In the genomic region with DNA sequence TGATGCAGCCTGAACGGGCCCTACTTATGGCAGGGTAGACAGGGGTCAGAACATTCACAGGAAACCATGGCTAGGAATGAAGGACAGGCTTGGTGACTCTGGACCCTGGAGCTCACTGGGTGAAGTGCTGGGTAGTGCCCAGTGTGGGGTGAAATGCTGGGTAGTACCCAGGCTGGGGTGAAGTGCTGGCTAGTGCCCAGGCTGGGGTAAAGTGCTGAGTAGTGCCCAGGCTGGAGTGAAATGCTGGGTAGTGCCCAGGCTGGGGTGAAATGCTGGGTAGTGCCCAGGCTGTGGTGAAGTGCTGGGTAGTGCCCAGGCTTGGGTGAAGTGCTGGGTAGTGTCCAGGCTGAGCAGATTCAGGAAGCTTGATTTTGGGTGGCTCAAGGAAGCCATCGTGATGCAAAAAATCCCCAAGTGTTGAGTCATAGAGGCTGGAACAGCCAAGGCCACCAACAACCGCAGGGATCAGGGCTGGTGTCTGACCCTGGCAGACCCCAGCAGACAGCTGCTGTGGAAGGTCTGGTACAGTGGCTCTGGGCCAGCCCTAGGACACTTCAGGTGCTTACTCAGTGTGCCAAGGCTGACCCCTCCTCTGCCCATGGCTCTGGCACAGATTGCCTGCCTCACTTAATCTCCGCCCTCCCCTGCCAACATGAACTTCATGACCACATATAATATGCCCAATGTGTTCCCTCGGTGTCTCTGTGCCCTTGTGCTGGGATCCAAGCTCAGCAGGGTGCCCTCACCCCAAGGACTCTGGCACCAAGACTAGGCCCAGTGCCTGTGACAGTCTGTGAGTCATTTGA, we compare ENCODE assay signal across 12 mouse cellular contexts. TPM values are rescaled to one million over a fixed set of nuclear protein-coding genes. Genes with fewer than 3 reads are reported as not detected.
A peak's percentile ranks its signal among the peaks of the same experiment; 100 is the strongest.
DNase-seq lines count a peak whose midpoint lies in the region; ATAC-seq and TF ChIP-seq lines count a peak whose summit lies in the region.
"Had no signal": no experiment of that assay in that cellular context is flagged by ENCODE, and none has a peak within 500 bp of the region (broad histone marks: within the 10 kb centered on the region; RNA-seq: fewer than 3 reads in every experiment).

No protein-coding gene starts in this region.

- no peak for TF ChIP-seq CTCF in bone marrow macrophage, adult 2 months (IDR thresholded peaks at IDR 0.05; ENCODE audit: low read depth, low read length)
- TF ChIP-seq CTCF in stomach, postnatal 0 days (IDR thresholded peaks at IDR 0.05; ENCODE audit: low read depth): no peak

- no peak overlapping the region for H3K4me2 ChIP-seq in stomach, postnatal 0 days (replicated peaks; ENCODE audit: low read depth)
- H3K4me2 ChIP-seq: limb, embryonic 13.5 days; midbrain, embryonic 15.5 days had no signal

- H3K9ac ChIP-seq in stomach, postnatal 0 days (ENCODE audit: low read length): no peak overlapping the region
- H3K9ac ChIP-seq: limb, embryonic 13.5 days; midbrain, embryonic 15.5 days had no signal

- no peaks in the 10 kb centered on the region for H3K9me3 ChIP-seq in heart, embryonic 10.5 days
- H3K9me3 ChIP-seq in stomach, postnatal 0 days (ENCODE audit: control insufficient read depth, low read length): no peaks in the 10 kb centered on the region
- H3K9me3 ChIP-seq: limb, embryonic 13.5 days; midbrain, embryonic 15.5 days had no signal

- no peak for TF ChIP-seq EP300 in stomach, postnatal 0 days (optimal IDR thresholded peaks at IDR 0.05)

- H3K27ac ChIP-seq in heart, embryonic 10.5 days: no peak overlapping the region
- H3K27ac ChIP-seq in bone marrow macrophage, adult 2 months (ENCODE audit: insufficient read depth, low read depth, low read length): peak overlapping the region; percentile 99
- peak overlapping the region; percentile 49; the same call in 1 of the 2 replicates for H3K27ac ChIP-seq in stomach, postnatal 0 days (replicated peaks)
- H3K27ac ChIP-seq: limb, embryonic 13.5 days; midbrain, embryonic 15.5 days had no signal

- DNase-seq in heart, adult 18-20 months: peak; percentile 28 to 61
- DNase-seq in heart, embryonic 10.5 days (ENCODE audit: low spot score): no peak
- peak; percentile 80 for DNase-seq in ovary, adult 18-20 months (ENCODE audit: low spot score)
- no peak for DNase-seq in ovary, postnatal 14 days (ENCODE audit: low spot score)
- DNase-seq in stomach, postnatal 0 days (ENCODE audit: low spot score): no peak
- no peak for DNase-seq in right cerebral cortex, postnatal 14 days
- DNase-seq in thymus, postnatal 10 days (ENCODE audit: low spot score in 2 of 2): no peak

- WGBS in heart, embryonic 10.5 days: 82% methylated on average over 5 of the region's 5 CpGs
- 60% methylated on average over 5 of the region's 5 CpGs for WGBS in stomach, postnatal 0 days

- H3K36me3 ChIP-seq in heart, embryonic 10.5 days: no peaks in the 10 kb centered on the region
- H3K36me3 ChIP-seq in stomach, postnatal 0 days (ENCODE audit: control insufficient read depth, insufficient read depth, low read length): no peaks in the 10 kb centered on the region
- H3K36me3 ChIP-seq: limb, embryonic 13.5 days; midbrain, embryonic 15.5 days had no signal

- H3K4me1 ChIP-seq in heart, embryonic 10.5 days: peaks cover 26% of the 10 kb centered on the region
- peaks cover 94% of the 10 kb centered on the region for H3K4me1 ChIP-seq in bone marrow macrophage, adult 2 months (ENCODE audit: control insufficient read depth, insufficient read depth, low read length)
- H3K4me1 ChIP-seq in stomach, postnatal 0 days (replicated peaks; ENCODE audit: control insufficient read depth, insufficient read depth): no peaks in the 10 kb centered on the region; the same call in 1 of the 2 replicates
- H3K4me1 ChIP-seq: limb, embryonic 13.5 days; midbrain, embryonic 15.5 days had no signal

- 0 out of 2 replicates have a peak, but pooled peaks cover 3% of the 10 kb centered on the region for H3K27me3 ChIP-seq in heart, embryonic 10.5 days (ENCODE audit: insufficient read depth, poor library complexity, severe bottlenecking)
- H3K27me3 ChIP-seq in stomach, postnatal 0 days (ENCODE audit: control insufficient read depth, insufficient read depth, low read length): no peaks in the 10 kb centered on the region
- H3K27me3 ChIP-seq: limb, embryonic 13.5 days; midbrain, embryonic 15.5 days had no signal

- H3K4me3 ChIP-seq in heart, embryonic 10.5 days: no peak overlapping the region
- H3K4me3 ChIP-seq in bone marrow macrophage, adult 2 months (ENCODE audit: insufficient read depth, low read length): peak overlapping the region; percentile 12; the same call in 1 of the 2 replicates
- no peak overlapping the region for H3K4me3 ChIP-seq in stomach, postnatal 0 days (ENCODE audit: low read depth, low read length)
- H3K4me3 ChIP-seq: heart, adult 2 months; limb, embryonic 13.5 days; midbrain, embryonic 15.5 days had no signal

- TF ChIP-seq POLR2A in bone marrow macrophage, adult 2 months (IDR thresholded peaks at IDR 0.05; ENCODE audit: borderline replicate concordance, low read depth, low read length): no peak

- peak; percentile 11; the same call in 1 of the 2 replicates for ATAC-seq in stomach, postnatal 0 days (ENCODE audit: low FRiP score, low TSS enrichment)
- ATAC-seq: hindbrain, embryonic 16.5 days; midbrain, embryonic 15.5 days had no signal

RNA-seq across cellular contexts. Expression of a gene that starts 9.3 kb away (rescaled TPM):
- 1 to 10 TPM; 2.6 to 3.2 TPM for total RNA-seq in heart, adult 18-20 months (2021)
- polyA plus RNA-seq in heart, embryonic 10.5 days (2016; fragmentation: Nextera tagmentation; extraction: Ambion mirVana): 3.6 and 6.0 TPM in 2 replicates
- polyA plus RNA-seq in bone marrow macrophage, adult 2 months (2012; ENCODE audit: insufficient read depth, insufficient read length, missing spikeins): 129 and 132 TPM in 2 replicates
- polyA plus RNA-seq in stomach, postnatal 0 days (2015; fragmentation: Nextera tagmentation; extraction: Ambion mirVana): 4.2 and 4.9 TPM in 2 replicates

RNA-seq across cellular contexts. Expression of a gene that starts 21.2 kb away (rescaled TPM):
- 1 to 10 TPM; 5.7 to 5.9 TPM for total RNA-seq in heart, adult 18-20 months (2021)
- polyA plus RNA-seq in heart, embryonic 10.5 days (2016; fragmentation: Nextera tagmentation; extraction: Ambion mirVana): 9.9 and 14.6 TPM in 2 replicates
- 34.2 and 43.9 TPM in 2 replicates for polyA plus RNA-seq in bone marrow macrophage, adult 2 months (2012; ENCODE audit: insufficient read depth, insufficient read length, missing spikeins)
- polyA plus RNA-seq in stomach, postnatal 0 days (2015; fragmentation: Nextera tagmentation; extraction: Ambion mirVana): 16.2 and 17.7 TPM in 2 replicates

RNA-seq across cellular contexts. Expression of a gene that starts 38.5 kb away (rescaled TPM):
- 100 to 1,000 TPM; 124 to 133 TPM for total RNA-seq in heart, adult 18-20 months (2021)
- 177 and 187 TPM in 2 replicates for polyA plus RNA-seq in heart, embryonic 10.5 days (2016; fragmentation: Nextera tagmentation; extraction: Ambion mirVana)
- polyA plus RNA-seq in bone marrow macrophage, adult 2 months (2012; ENCODE audit: insufficient read depth, insufficient read length, missing spikeins): 120 and 122 TPM in 2 replicates
- polyA plus RNA-seq in stomach, postnatal 0 days (2015; fragmentation: Nextera tagmentation; extraction: Ambion mirVana): 68.6 and 69.3 TPM in 2 replicates

Comparison
In these comparisons a context has a peak if more than half of its experiments do, and no peak if none do; other contexts are left out.
1. DNase-seq: peak in heart, adult 18-20 months (2 of 2) and ovary, adult 18-20 months (single experiment); none in heart, embryonic 10.5 days (single experiment), ovary, postnatal 14 days (single experiment), stomach, postnatal 0 days (single experiment), right cerebral cortex, postnatal 14 days (single experiment) and thymus, postnatal 10 days (0 of 2).
2. RNA of a gene that starts 9.3 kb away (polyA plus RNA-seq): 129 to 132 TPM in bone marrow macrophage, adult 2 months; 3.6 to 6.0 TPM in heart, embryonic 10.5 days and 4.2 to 4.9 TPM in stomach, postnatal 0 days; every median in the first group is over 10 times any median in the second.